Mouse (Mus musculus): ENCODE measurements around the gene Mrrf. TPM values are rescaled to one million over a fixed set of nuclear protein-coding genes. Genes with fewer than 3 reads are reported as not detected.

The Mrrf gene
- polyA plus RNA-seq, 1 experiment from 2014 or later, result 28.2 TPM

- H3K27me3 ChIP-seq (ENCODE audit: control insufficient read depth, insufficient read depth, low read length), result peaks cover 96% of the 10 kb centered on the region
- no peak overlapping the region for H3K4me2 ChIP-seq (ENCODE audit: low read depth, low read length, severe bottlenecking)
- ATAC-seq (replicated peaks; ENCODE audit: low FRiP score) (no peak), DNase-seq (ENCODE audit: low spot score) (no peak)
- H3K36me3 ChIP-seq (ENCODE audit: control insufficient read depth, insufficient read depth, low read length), result no peaks in the 10 kb centered on the region
- no peak overlapping the region for H3K27ac ChIP-seq (ENCODE audit: low read depth, low read length)
- no peaks in the 10 kb centered on the region for H3K9me3 ChIP-seq (ENCODE audit: control insufficient read depth, low read length)
- WGBS, result 3% methylated on average over 6 of the region's 6 CpGs
- no peak overlapping the region for H3K4me3 ChIP-seq (ENCODE audit: low read depth, low read length)
- peaks cover 15% of the 10 kb centered on the region; the same call in 1 of the 2 replicates for H3K4me1 ChIP-seq (replicated peaks; ENCODE audit: control insufficient read depth, insufficient read depth, low read length)
- no peak overlapping the region for H3K9ac ChIP-seq (ENCODE audit: low read length)
Observed at GRCm38 (mm10) chr2:36099739-36100138, 36.5 kb upstream of the Mrrf start.

- WGBS, result 2% methylated on average over 28 of the region's 28 CpGs
- Histone ChIP-seq H3K9ac (ENCODE audit: low read length) (no peak overlapping the region), H3K9me3 (ENCODE audit: control insufficient read depth, low read length) (no peaks in the 10 kb centered on the region), H3K4me2 (ENCODE audit: low read depth, low read length, severe bottlenecking) (peak overlapping the region; percentile 24; the same call in 1 of the 2 replicates), H3K27ac (ENCODE audit: low read depth, low read length) (no peak overlapping the region), H3K4me1 (replicated peaks; ENCODE audit: control insufficient read depth, insufficient read depth, low read length) (peaks cover 19% of the 10 kb centered on the region; the same call in 1 of the 2 replicates), H3K4me3 (ENCODE audit: low read depth, low read length) (peak overlapping the region; percentile 16), H3K27me3 (ENCODE audit: control insufficient read depth, insufficient read depth, low read length) (peaks cover 96% of the 10 kb centered on the region), H3K36me3 (ENCODE audit: control insufficient read depth, insufficient read depth, low read length) (no peaks in the 10 kb centered on the region)
- ATAC-seq (replicated peaks; ENCODE audit: low FRiP score), result no peak
- no peak for DNase-seq (ENCODE audit: low spot score)
Observed at GRCm38 (mm10) chr2:36101866-36102558, 34.2 kb upstream of the Mrrf start.

- peaks cover 19% of the 10 kb centered on the region; the same call in 1 of the 2 replicates for H3K4me1 ChIP-seq (replicated peaks; ENCODE audit: control insufficient read depth, insufficient read depth, low read length)
- peak overlapping the region; percentile 16 for H3K4me3 ChIP-seq (ENCODE audit: low read depth, low read length)
- H3K36me3 ChIP-seq (ENCODE audit: control insufficient read depth, insufficient read depth, low read length), result no peaks in the 10 kb centered on the region
- H3K27ac ChIP-seq (ENCODE audit: low read depth, low read length), result no peak overlapping the region
- WGBS, result under 1% methylated on average over 21 of the region's 21 CpGs
- no peak overlapping the region for H3K9ac ChIP-seq (ENCODE audit: low read length)
- DNase-seq (ENCODE audit: low spot score), result peak; percentile 68
- H3K4me2 ChIP-seq (ENCODE audit: low read depth, low read length, severe bottlenecking), result 0 out of 2 replicates have a peak overlapping the region, but pooled peaks have one; percentile 15
- H3K27me3 ChIP-seq (ENCODE audit: control insufficient read depth, insufficient read depth, low read length), result peaks cover 95% of the 10 kb centered on the region
- no peak for ATAC-seq (replicated peaks; ENCODE audit: low FRiP score)
- H3K9me3 ChIP-seq (ENCODE audit: control insufficient read depth, low read length), result no peaks in the 10 kb centered on the region
Observed at GRCm38 (mm10) chr2:36102559-36102946, 33.6 kb upstream of the Mrrf start.

- no peak for DNase-seq (ENCODE audit: low spot score)
Observed at GRCm38 (mm10) chr2:36103069-36103554, 33.1 kb upstream of the Mrrf start.

GRCm38 (mm10) chr2:36103555-36104367 lies 32.4 kb upstream of the Mrrf start:
- Histone ChIP-seq H3K4me1 (replicated peaks; ENCODE audit: control insufficient read depth, insufficient read depth, low read length) (peaks cover 19% of the 10 kb centered on the region; the same call in 1 of the 2 replicates), H3K27me3 (ENCODE audit: control insufficient read depth, insufficient read depth, low read length) (peaks cover 94% of the 10 kb centered on the region), H3K36me3 (ENCODE audit: control insufficient read depth, insufficient read depth, low read length) (no peaks in the 10 kb centered on the region), H3K27ac (ENCODE audit: low read depth, low read length) (0 out of 2 replicates have a peak overlapping the region, but pooled peaks have one; percentile 27), H3K4me2 (ENCODE audit: low read depth, low read length, severe bottlenecking) (peak overlapping the region; percentile 35), H3K9ac (ENCODE audit: low read length) (peak overlapping the region; percentile 17), H3K9me3 (ENCODE audit: control insufficient read depth, low read length) (no peaks in the 10 kb centered on the region), H3K4me3 (ENCODE audit: low read depth, low read length) (peak overlapping the region; percentile 25)
- ATAC-seq (replicated peaks; ENCODE audit: low FRiP score) (peak; percentile 60), DNase-seq (ENCODE audit: low spot score) (peak; percentile 74)
- under 1% methylated on average over 38 of the region's 38 CpGs for WGBS

More at GRCm38 (mm10) chr2:36103069-36103554, 33.1 kb upstream of the Mrrf start:
- 2% methylated on average over 21 of the region's 21 CpGs for WGBS
- no peak for ATAC-seq (replicated peaks; ENCODE audit: low FRiP score)
- H3K4me3 ChIP-seq (ENCODE audit: low read depth, low read length), result peak overlapping the region; percentile 25
- H3K27me3 ChIP-seq (ENCODE audit: control insufficient read depth, insufficient read depth, low read length), result peaks cover 95% of the 10 kb centered on the region
- peak overlapping the region; percentile 35; the same call in 1 of the 2 replicates for H3K4me2 ChIP-seq (ENCODE audit: low read depth, low read length, severe bottlenecking)
- peaks cover 19% of the 10 kb centered on the region; the same call in 1 of the 2 replicates for H3K4me1 ChIP-seq (replicated peaks; ENCODE audit: control insufficient read depth, insufficient read depth, low read length)
- H3K36me3 ChIP-seq (ENCODE audit: control insufficient read depth, insufficient read depth, low read length), result no peaks in the 10 kb centered on the region
- H3K9ac ChIP-seq (ENCODE audit: low read length), result peak overlapping the region; percentile 17
- H3K9me3 ChIP-seq (ENCODE audit: control insufficient read depth, low read length), result no peaks in the 10 kb centered on the region
- 0 out of 2 replicates have a peak overlapping the region, but pooled peaks have one; percentile 27 for H3K27ac ChIP-seq (ENCODE audit: low read depth, low read length)

- ATAC-seq (replicated peaks; ENCODE audit: low FRiP score), result no peak
- Histone ChIP-seq H3K27ac (ENCODE audit: low read depth, low read length) (0 out of 2 replicates have a peak overlapping the region, but pooled peaks have one; percentile 37), H3K36me3 (ENCODE audit: control insufficient read depth, insufficient read depth, low read length) (no peaks in the 10 kb centered on the region), H3K4me3 (ENCODE audit: low read depth, low read length) (peak overlapping the region; percentile 35), H3K4me1 (replicated peaks; ENCODE audit: control insufficient read depth, insufficient read depth, low read length) (peaks cover 19% of the 10 kb centered on the region; the same call in 1 of the 2 replicates), H3K27me3 (ENCODE audit: control insufficient read depth, insufficient read depth, low read length) (peaks cover 92% of the 10 kb centered on the region), H3K9me3 (ENCODE audit: control insufficient read depth, low read length) (no peaks in the 10 kb centered on the region), H3K4me2 (ENCODE audit: low read depth, low read length, severe bottlenecking) (peak overlapping the region; percentile 61), H3K9ac (ENCODE audit: low read length) (peak overlapping the region; percentile 37)
- no peak for DNase-seq (ENCODE audit: low spot score)
- under 1% methylated on average over 32 of the region's 32 CpGs for WGBS
Observed at GRCm38 (mm10) chr2:36104436-36104955, 31.7 kb upstream of the Mrrf start.

GRCm38 (mm10) chr2:36104956-36105741 lies 31.0 kb upstream of the Mrrf start, which contains the start of gene Lhx6:
Gene Lhx6, minus strand, starts transcription at chr2:36105408.
- Histone ChIP-seq H3K27me3 (ENCODE audit: control insufficient read depth, insufficient read depth, low read length) (peaks cover 89% of the 10 kb centered on the region), H3K36me3 (ENCODE audit: control insufficient read depth, insufficient read depth, low read length) (no peaks in the 10 kb centered on the region), H3K9ac (ENCODE audit: low read length) (peak within 1 kb of the TSS; percentile 37), H3K4me2 (ENCODE audit: low read depth, low read length, severe bottlenecking) (peak within 1 kb of the TSS; percentile 61), H3K9me3 (ENCODE audit: control insufficient read depth, low read length) (no peaks in the 10 kb centered on the region), H3K4me3 (ENCODE audit: low read depth, low read length) (peak within 1 kb of the TSS; percentile 35), H3K4me1 (replicated peaks; ENCODE audit: control insufficient read depth, insufficient read depth, low read length) (peaks cover 19% of the 10 kb centered on the region; the same call in 1 of the 2 replicates), H3K27ac (ENCODE audit: low read depth, low read length) (peak within 1 kb of the TSS; percentile 37; the same call in 1 of the 2 replicates)
- peak; percentile 65 for DNase-seq (ENCODE audit: low spot score)
- ATAC-seq (replicated peaks; ENCODE audit: low FRiP score), result peak; percentile 55; the same call in 1 of the 2 replicates
- whole genome bisulfite sequencing, result under 1% methylated on average over 57 of the region's 58 CpGs

Measured in forebrain, embryonic 11.5 days (tissue).